Mouse (Mus musculus): ENCODE measurements around the gene Alpk1.

Alpk1 gene

DNA sequence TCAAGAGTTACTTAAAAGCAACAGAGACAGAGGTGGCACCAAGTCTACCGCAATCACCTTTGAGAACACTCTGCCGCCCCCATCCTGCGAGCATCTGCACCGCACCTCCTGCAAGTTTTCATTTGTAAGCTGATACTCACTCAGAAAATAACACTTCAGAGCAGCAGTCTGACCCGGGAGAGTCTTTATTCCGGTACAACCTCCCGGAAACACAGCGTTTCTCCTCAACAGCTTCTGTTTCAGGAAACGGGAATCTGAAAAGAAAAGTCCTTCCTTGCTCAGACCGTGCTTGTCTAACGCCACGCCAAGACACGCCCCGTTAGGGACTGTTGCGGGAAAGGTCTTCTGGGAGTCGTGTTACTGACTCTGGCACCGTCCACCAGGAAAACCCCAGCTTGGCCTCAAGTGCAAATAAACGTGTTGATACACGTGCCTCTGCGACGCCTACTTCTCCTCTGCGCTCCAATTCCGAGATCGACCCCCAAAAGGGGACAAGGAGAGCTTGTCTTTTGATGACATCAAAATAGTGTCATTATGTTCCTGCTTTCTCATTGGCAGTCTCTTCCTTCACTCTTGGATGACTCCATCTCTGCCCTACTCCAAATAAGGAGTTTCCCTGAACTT, at the start of gene Alpk1:
Alpk1 (minus strand) TSS at position 507 of the 624 bp plus-strand sequence.
- DNase-seq (ENCODE audit: low spot score): no peak

DNA sequence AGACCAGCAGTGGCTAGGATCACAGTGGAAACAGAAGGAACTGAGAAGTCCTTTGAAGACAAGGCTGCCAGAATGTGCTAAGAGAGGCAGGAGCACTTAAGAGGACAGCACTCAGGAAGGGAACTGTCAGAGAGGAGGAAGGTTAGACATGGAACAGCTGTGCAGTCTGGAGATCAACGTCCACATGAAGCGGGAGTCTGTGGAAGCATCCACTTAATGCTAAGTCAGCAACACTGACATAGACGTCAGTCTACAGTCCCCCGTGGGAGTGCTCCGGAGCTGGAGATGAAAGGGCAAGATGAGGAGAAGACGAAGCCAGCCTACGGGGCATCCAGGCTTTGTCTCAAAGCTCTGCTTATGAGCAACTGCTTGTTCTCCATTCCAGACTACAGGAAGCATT, 46.8 kb upstream of the Alpk1 start:
- no peak for DNase-seq (ENCODE audit: low spot score)

DNA sequence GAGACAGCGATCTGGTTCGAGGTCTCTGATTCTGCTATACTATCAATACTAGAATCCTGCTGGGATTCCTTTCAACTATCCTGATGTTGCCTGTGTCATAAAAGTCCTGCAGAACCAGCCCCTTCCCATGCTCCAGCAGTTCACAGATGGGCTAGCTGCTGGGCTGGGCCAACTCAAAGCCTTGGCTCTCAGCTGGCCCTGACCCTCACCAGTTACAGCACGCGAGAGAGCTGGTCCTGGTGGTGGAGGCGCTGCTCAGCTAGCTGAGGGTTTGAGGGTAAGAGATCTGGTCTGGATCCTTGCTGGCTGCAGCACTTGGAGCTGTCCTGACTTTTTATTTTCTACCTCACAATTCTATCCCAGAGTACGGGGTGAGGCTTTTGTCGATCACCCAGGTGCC, 46.2 kb upstream of the Alpk1 start:
- DNase-seq (ENCODE audit: low spot score): no peak

DNA sequence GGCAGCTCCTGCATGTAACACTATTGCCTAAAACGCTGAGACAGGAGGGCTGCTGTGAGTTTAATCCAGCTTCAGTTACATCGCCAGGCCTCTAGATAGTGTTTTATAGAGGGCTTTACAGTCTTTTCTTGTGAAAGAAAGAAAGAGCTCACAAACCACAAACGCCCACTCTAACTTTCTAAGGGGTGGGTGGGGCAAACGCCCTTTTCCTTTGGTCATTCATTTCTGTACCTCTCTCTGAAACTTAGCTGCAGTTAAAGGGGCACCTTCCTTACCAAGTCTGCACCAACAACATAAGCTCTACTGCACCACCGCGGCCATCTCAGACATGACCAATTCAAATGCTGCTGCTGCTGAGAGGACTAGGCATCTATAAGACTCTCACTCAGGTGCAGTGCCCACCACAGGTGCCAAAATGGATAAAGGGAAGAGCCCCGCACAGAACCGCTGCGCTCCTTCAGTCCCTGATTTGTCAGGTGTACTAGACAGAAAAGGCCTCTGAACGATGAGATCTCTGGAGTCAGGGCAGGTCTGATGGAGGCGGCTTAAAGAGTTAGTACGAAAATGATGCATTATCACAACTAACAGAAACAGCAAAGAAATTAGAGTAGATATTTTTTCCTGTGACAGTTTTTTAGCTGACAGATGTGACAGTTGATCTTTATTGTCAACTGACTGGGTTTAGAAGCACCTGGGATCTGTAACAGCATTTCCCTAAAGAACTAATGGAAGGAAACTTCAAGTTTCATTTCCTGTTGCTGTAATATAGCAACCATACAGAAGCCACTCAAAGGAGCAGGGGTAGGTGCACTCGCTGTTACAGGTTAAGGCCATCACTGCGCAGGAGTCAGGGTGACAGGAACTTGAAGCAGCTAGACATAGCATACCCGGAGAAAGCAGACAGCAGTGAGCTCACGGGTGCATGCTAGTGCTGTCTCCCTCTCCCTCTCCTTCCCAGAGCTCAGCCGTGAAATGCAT, 43.8 kb upstream of the Alpk1 start:
- no peak for DNase-seq (ENCODE audit: low spot score)

DNA sequence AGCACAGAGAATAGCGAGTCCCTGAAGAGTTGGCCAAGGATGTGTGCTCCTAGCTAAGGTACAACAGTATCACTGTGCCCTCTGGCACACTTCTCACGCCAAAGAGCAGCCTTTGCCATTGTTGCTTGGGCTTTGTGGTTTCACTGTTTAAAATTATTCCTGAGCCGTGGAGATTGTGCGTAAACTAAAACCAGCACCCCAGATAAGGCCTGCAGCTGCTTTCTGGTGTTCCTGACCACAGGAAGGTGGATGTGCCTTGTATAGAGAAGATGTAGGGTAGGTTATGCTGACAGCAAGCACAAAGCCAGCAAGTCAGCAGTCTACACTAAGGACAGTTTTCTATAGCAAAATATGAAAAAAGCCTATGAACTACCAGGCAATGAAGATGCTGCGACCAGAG, 40.9 kb upstream of the Alpk1 start:
- DNase-seq (ENCODE audit: low spot score): no peak

DNA sequence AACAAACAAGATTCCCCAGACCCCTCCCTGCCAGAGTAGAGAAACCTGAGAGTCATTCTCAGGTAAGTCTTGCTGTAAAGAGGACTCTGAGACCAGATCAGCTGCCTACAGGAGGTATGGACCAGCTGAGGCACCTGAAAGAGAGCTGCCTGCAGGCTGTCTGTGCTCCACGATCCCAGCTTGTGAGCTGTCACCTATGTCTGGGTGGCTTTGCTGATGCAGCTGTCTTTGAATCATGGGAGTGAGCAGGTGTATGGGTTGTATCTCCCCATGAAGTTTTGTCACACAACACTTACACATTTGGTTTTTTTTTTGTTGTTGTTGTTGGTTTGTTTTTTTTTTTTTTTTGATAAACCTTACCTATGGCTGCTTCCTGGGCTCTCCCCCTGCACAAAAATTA, 40.1 kb upstream of the Alpk1 start:
- DNase-seq (ENCODE audit: low spot score): no peak

DNA sequence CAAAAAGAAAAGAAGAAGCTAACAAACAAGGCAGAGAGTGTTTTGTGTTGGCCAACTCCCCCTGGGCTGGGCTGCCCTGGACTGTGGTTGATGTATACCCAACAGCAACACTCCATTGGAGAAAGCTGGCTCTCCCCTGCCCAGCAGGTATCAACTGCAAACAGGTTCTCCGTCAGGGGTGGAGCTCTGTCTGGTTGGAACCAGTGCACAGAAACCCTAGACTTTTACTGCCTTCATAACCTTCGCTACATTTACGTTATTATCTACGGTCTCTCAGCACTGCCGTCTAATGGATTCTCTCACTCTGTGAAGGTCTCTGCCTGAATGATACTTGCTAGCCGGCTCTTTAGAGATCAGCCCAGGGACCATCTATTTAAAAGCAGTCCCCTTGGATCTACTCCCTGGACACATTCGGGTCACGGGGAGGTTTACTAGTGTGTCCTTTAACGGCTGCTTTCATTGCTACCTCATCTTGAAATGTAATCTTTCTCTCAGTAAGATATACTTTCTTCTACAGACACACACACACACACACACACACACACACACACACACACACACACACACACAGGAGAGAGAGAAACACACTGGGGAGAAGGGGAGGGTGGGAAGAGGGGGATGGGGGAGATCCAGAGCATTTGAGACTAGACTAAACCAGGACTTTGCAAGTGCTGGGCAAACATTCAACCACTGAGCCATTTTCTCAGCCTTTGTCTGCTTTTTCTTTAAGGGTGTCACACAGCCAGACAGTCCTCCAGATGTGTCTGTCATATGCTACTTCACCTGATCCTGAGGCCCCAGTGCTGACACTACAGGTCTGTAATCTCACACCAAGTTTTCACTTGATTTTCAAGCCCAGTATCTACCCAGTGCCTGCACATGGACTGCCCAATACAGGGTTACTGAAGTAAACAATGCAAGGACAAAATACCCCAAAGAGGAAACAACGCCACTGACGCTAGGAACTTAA, 38.7 kb upstream of the Alpk1 start:
- DNase-seq (ENCODE audit: low spot score): no peak

DNA sequence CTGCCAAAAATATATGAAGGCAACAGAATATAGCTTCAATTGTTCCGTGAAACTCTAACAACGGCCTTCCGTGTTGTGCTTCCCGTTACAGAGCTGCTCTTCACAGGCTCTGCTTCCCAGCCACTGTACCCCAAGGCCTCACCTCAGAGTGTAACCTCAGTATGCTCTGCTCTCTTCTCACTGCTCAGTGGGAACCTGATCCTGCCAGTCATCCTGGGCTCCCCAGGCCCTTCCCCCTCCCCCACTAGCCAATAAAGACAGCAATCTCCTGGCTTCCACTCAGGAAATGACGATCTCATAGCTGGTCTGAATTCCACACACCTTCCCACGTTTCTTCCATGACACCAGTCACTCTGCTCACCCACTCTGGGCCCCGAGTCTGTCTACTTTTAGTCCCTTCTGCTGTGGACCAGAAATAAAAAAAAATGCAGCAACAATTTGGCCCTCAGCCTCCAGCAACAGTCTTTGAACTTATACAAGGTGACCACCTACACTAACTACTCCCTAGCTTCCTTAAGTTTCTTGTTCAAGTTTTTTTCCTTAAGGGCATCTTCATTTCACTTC, 36.9 kb upstream of the Alpk1 start:
- DNase-seq (ENCODE audit: low spot score): no peak

DNA sequence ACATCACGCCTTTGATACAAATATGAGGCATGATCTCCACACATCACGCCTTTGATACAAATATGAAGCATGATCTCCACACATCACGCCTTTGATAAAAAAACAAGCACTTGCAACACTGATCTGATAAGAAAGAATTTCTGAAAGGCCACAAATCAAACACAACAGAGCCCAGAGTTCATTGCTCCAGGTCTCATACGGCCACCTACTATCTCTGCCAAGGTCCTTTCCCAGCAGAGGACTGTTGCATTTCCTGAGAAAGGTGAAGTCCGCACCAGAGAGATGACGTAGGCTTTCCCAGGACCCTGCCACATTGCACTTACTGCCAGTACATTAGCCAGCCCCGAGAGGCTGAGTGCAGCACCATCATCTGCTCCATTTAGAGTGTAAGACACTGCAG, 28.8 kb upstream of the Alpk1 start:
- DNase-seq (ENCODE audit: low spot score): no peak

DNA sequence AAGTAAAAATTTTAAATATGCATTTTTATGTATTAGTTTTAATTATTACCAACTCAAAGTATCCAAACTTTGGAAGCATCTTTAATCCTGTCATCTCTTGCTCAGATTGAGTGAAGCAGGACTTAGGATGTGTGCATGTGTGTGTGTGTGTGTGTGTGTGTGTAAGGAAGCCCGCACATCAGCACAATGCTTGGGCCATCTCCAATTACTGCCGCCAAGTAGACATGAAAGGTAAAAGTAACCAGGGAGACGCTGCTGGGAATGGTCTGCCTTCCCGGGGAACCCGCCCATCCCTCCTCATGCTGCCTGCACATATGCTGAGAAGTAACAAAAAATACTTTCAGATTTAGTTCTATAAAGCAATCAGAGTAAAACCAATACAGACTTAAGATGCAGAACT, 27.5 kb upstream of the Alpk1 start:
- DNase-seq (ENCODE audit: low spot score): no peak

DNA sequence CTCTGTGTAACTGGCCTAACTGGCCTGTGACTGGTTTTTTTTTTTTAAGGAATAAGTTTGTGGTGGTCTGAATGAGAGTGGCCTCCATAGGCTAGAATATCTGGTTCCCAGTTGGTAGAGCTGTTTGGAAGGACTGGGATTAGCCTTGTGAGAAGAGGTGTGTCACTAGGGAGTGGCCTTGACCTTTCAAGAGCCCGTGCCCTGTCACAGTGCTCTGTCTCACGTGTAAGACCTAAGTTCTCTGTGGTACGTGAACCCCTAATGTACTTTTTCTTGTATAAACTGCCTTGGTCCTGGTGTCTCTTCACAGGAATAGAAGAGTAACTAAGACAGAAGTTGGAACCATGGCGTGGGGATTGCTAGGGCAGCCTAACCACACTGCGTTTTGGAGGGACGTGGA, 25.7 kb upstream of the Alpk1 start:
- DNase-seq (ENCODE audit: low spot score): no peak

DNA sequence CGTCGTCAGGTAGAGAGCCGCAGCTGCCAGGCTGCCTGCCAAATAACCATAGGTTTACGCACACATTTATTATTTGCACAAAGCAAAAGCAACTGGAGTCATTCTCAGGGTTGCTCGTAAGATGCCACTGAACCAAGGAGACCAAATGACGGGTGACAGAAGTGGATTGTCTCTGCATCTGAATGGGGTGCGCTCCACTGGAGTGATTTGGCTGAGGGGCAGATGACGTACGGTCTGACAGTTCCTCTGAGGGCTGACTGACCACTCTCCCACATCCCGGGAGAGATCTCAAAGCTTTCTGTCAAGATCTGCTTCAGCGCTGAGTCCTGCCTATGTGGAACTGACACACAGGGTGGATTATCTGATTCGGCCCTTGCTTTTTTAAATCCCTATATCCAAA, 24.7 kb upstream of the Alpk1 start:
- no peak for DNase-seq (ENCODE audit: low spot score)

DNA sequence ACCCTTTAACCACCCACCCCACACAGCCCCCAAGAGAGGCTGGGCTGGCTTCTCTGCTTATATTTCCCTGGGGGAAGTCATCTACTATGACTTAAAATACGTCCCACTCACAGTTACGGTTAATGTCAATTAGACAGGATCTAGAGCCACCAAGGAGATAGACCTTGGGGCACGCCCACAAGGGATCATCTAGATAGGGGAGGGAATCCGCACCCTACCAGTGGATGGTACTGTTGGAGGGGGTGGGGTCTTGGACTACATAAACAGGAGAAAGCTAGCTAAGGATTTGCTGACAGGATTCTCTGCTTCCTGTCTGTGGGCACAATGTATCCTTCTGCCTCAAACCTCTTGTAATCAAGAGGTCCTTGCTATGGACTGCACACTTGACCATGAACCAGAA, 24.1 kb upstream of the Alpk1 start:
- DNase-seq (ENCODE audit: low spot score): no peak

DNA sequence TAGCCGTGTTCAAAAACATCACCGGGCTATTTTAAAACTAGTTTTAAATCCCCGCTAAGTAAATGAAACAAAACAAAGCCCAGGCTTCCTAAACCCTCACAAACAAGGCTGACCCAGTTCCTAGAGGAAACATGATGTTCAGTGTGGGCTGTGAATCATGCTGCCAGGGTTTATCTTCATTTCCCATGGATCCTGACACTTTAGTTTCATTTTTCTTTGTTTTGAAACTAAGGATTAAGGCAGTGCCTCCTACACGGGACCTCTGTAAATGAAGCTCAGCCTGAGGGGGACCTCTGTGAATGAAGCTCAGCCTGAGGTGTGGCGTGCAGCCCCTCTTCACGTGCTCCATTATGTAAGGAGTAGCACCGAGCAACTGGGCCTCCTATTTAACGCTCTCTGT, 22.5 kb upstream of the Alpk1 start:
- DNase-seq (ENCODE audit: low spot score): no peak

DNA sequence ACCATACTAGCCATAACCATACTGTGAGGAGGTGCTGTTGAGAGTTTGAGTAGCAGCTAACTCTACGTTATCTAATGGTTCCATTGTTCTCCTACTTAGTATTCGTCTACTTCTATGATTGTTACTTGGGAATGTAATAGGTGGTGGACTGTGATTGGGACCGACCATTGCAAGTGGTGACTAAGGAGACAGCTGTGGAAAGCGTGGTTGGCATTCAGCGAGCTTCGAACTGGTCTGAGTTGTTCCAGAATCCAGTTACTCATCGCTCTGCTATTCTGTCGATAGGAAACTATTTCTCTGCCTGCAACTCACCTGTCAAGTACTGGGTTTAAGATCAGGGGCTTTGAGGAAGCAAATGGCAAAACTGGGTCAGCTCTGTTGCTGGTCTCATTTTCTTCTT, 20.8 kb upstream of the Alpk1 start:
- DNase-seq (ENCODE audit: low spot score): no peak

DNA sequence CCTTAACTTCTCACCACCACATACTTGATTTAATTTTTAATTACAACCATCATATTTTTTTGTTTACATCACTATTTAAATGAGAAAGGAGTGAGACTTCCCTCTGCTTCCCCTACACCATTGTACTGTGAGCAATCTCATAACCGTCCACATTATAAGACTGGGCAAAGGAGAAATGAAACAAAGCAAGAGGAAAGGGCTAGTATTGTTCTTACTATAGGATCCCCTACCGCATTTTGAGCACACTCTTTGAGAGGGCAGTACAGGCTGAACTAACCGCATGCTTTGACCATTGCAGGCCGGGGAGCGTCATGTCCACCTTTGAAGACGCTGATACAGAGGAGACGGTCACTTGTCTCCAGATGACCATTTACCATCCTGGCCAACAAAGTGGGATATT, 15.9 kb upstream of the Alpk1 start:
- no peak for DNase-seq (ENCODE audit: low spot score)

DNA sequence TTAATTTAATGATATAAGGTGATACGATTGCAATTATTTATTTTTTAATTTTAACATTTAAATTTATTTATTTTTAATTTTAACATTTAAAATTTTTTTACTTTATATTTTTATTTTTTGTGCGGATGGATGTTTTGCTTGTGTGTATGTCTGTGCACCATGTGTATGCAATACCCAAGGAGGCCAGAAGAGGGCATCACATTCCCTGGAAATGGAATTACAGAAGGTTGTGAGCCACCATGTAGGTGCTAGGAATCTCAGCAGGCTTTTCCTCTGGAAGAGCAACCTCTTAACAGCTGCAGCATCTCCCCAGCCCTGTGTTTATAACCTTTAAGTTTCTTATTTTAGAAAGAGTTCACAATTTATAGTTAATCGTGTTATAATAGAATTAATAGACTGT, 15.4 kb upstream of the Alpk1 start:
- no peak for DNase-seq (ENCODE audit: low spot score)

DNA sequence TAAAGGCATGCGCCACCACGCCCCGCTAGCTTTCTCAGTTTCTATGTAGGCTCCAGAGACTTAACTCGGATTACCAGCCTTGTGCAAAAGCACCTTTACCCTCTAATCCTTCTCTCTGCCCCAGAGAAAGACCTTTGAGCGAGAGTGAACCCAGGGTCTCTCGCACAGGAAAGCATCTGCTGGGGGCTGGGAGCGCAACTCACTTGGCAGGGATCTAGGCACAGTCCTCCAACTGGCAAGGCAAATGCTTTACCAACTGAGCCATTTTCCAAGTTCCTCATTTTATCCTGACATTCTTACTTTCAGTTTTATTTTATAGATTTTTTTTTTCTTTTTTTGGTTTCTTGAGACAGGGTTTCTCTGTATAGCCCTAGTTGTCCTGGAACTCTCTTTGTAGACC, 12.7 kb upstream of the Alpk1 start:
- DNase-seq (ENCODE audit: low spot score): no peak

DNA sequence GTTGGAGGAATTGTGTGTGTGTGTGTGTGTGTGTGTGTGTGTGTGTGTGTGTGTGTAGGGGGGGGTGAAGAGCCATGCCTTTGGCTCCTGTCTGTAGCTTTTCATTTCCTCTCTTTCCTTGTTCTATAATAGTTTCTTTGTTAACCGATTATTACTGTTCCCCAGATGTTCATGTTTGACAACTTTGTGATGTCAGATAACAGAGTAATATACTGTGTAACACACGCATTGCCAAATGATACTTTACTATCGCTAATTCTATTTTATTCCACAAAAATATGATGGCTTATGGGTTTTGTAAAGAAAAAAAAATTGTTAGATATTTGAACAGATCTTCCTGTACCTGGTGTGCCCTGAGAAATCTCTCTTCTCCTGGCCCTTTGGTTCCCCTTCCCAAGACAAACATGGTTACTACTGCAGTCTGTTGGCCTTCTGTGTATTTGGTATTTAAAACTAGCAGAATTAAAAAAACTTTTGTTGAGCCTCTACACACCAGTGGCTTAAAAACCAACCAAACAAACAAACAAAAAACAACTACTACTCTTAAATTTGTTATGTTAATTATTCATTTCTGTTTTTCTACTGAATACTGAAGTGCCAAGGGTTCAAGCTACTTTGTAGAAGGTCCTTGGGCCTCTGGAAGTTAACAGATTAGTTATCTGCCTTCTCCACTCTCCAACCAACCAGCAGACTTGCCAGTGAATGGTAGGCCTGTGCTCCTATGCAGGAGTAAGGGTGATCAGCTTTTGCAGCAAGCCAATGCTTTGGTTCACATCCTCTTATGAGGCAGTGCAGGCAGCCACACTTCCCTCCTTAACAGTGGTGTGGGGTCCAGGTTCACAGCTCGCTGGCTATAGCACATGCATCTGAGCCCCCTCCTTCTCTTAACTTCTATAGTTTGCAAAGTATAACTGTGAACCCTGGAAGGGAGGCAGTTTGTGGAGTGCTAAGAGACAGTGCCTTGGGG, 11.6 kb upstream of the Alpk1 start:
- no peak for DNase-seq (ENCODE audit: low spot score)

DNA sequence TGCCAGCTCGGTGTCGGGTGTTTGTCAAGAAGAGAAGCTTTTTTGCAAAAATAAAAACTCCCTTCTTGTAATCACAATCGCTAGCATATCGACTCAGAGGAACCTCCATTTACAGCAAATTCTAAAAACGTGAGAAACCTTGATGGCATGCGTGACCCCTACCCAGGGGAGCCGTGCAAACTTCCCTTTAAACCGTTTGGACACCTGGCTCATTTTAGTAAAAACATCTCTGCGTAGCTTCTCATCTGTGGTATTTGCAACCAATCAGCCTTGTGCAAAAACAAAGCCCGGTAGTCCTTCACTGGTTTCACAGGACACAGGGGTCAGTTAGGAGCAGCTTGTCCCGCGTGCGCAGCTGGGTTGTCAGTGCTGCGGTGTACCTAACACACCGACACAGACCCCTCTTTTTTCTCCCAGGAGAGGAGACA, 10.7 kb upstream of the Alpk1 start:
- no peak for DNase-seq (ENCODE audit: low spot score)
